Mouse (Mus musculus) heart, embryonic 13.5 days (tissue): Measurements from ENCODE around the gene Sstr2. TPM values are rescaled to one million over a fixed set of nuclear protein-coding genes. Genes with fewer than 3 reads are reported as not detected.

ENCODE experiments used
- ATAC-seq: fragments of 200-750 bp; cut with Nextera tagmentation; 2 replicates; pipeline ENCODE4 v1.8.0; 2017; ENCODE audit warnings: moderate TSS enrichment; ENCODE audit not compliant: insufficient number of reproducible peaks, low FRiP score, low TSS enrichment; ENCODE audit errors: extremely low read depth
- H3K27ac ChIP-seq: fragments of 300-500 bp; sonication (generic); replicated peaks from 2 replicates; pipeline ENCODE4 v1.5.1; 2015; ENCODE audit warnings: moderate library complexity, mild to moderate bottlenecking, inconsistent platforms
- H3K27me3 ChIP-seq: fragments of 300-500 bp; sonication (generic); replicated peaks from 2 replicates; pipeline ENCODE4 v1.6.1; 2015; ENCODE audit warnings: mild to moderate bottlenecking, inconsistent platforms
- H3K36me3 ChIP-seq: fragments of 300-500 bp; sonication (generic); 2 replicates; pipeline ENCODE4 v1.6.1; 2015; ENCODE audit warnings: mild to moderate bottlenecking, inconsistent platforms
- H3K4me1 ChIP-seq: fragments of 300-500 bp; sonication (generic); 2 replicates; pipeline ENCODE4 v1.6.1; 2015; ENCODE audit warnings: inconsistent platforms
- H3K4me2 ChIP-seq: fragments of 300-500 bp; sonication (generic); 2 replicates; pipeline ENCODE4 v1.6.1; 2015; ENCODE audit warnings: inconsistent platforms, mild to moderate bottlenecking, moderate library complexity
- H3K4me3 ChIP-seq: fragments of 300-500 bp; sonication (generic); 2 replicates; pipeline ENCODE4 v1.5.1; 2015; ENCODE audit warnings: moderate library complexity, mild to moderate bottlenecking, inconsistent platforms
- H3K9ac ChIP-seq: fragments of 300-500 bp; sonication (generic); 2 replicates; pipeline ENCODE4 v1.6.1; 2015; ENCODE audit warnings: inconsistent platforms, mild to moderate bottlenecking, moderate library complexity
- H3K9me3 ChIP-seq: fragments of 300-500 bp; sonication (generic); 2 replicates; pipeline ENCODE4 v1.6.1; 2016; ENCODE audit warnings: inconsistent platforms
- WGBS: fragments of 180-500 bp; shearing (Covaris S2); methylation state at CpG from one replicate; pipeline ENCODE4 v1.1.7; 2015; ENCODE audit warnings: mixed read lengths; 5-methylcytosine and 5-hydroxymethylcytosine counted together
- polyA plus RNA-seq: library from polyadenylated mRNA; unstranded; fragments of >200 nt; fragmentation: Nextera tagmentation; extraction: Ambion mirVana; gene quantifications from 2 replicates; pipeline ENCODE4 v1.2.1, GENCODE M21; 2015

The Sstr2 gene
- polyA plus RNA-seq, 1 experiment from 2014 or later = 0.39 TPM

- H3K27me3 ChIP-seq = peaks cover 50% of the 10 kb centered on the region
- 71% methylated on average over 2 of the region's 2 CpGs for WGBS
- ATAC-seq = no peak
These were observed 1.9 kb downstream of the Sstr2 start for GRCm38 (mm10) chr11:113621001-113621400.

GRCm38 (mm10) chr11:113622028-113622427 is 2.9 kb downstream of the Sstr2 start:
- H3K9me3 ChIP-seq = no peaks in the 10 kb centered on the region
- no peak overlapping the region for H3K27ac ChIP-seq
- no peak overlapping the region for H3K4me2 ChIP-seq
- peaks cover 49% of the 10 kb centered on the region for H3K27me3 ChIP-seq
- ATAC-seq = no peak
- H3K36me3 ChIP-seq = no peaks in the 10 kb centered on the region
- WGBS = 73% methylated on average over 4 of the region's 4 CpGs
- peaks cover 21% of the 10 kb centered on the region for H3K4me1 ChIP-seq
- no peak overlapping the region for H3K9ac ChIP-seq
- no peak overlapping the region for H3K4me3 ChIP-seq

More at GRCm38 (mm10) chr11:113621001-113621400, 1.9 kb downstream of the Sstr2 start:
- no peak overlapping the region for H3K4me3 ChIP-seq
- no peaks in the 10 kb centered on the region for H3K9me3 ChIP-seq
- H3K4me1 ChIP-seq = peaks cover 21% of the 10 kb centered on the region
- no peak overlapping the region for H3K27ac ChIP-seq
- H3K9ac ChIP-seq = no peak overlapping the region
- H3K36me3 ChIP-seq = no peaks in the 10 kb centered on the region
- no peak overlapping the region for H3K4me2 ChIP-seq

- H3K4me1 ChIP-seq = no peaks in the 10 kb centered on the region
- H3K9me3 ChIP-seq = no peaks in the 10 kb centered on the region
- no peak overlapping the region for H3K4me2 ChIP-seq
- WGBS = 92% methylated on average over 18 of the region's 18 CpGs
- no peak overlapping the region for H3K4me3 ChIP-seq
- no peak for ATAC-seq
- no peak overlapping the region for H3K27ac ChIP-seq
- no peaks in the 10 kb centered on the region for H3K36me3 ChIP-seq
- no peak overlapping the region for H3K9ac ChIP-seq
- H3K27me3 ChIP-seq = peaks cover 22% of the 10 kb centered on the region
These were observed 6.3 kb downstream of the Sstr2 start for GRCm38 (mm10) chr11:113625437-113625836.

- Histone ChIP-seq H3K4me3 (no peak overlapping the region), H3K27ac (no peak overlapping the region), H3K4me1 (no peaks in the 10 kb centered on the region), H3K27me3 (peaks cover 5% of the 10 kb centered on the region; the same call in 1 of the 2 replicates), H3K9ac (no peak overlapping the region), H3K9me3 (no peaks in the 10 kb centered on the region), H3K4me2 (no peak overlapping the region), H3K36me3 (no peaks in the 10 kb centered on the region)
- WGBS = 49% methylated on average over 4 of the region's 4 CpGs
- ATAC-seq = no peak
These were observed 8.6 kb downstream of the Sstr2 start for GRCm38 (mm10) chr11:113627785-113628184.

GRCm38 (mm10) chr11:113630642-113631041 is 11.5 kb downstream of the Sstr2 start:
- 57% methylated on average over 7 of the region's 7 CpGs for WGBS
- no peak for ATAC-seq
- H3K27ac ChIP-seq = no peak overlapping the region

GRCm38 (mm10) chr11:113631302-113631701 is 12.2 kb downstream of the Sstr2 start:
- Histone ChIP-seq H3K36me3 (no peaks in the 10 kb centered on the region), H3K9ac (no peak overlapping the region), H3K9me3 (no peaks in the 10 kb centered on the region), H3K27ac (no peak overlapping the region), H3K4me3 (no peak overlapping the region), H3K4me1 (no peaks in the 10 kb centered on the region), H3K4me2 (no peak overlapping the region), H3K27me3 (peaks cover 5% of the 10 kb centered on the region; the same call in 1 of the 2 replicates)
- 69% methylated on average over 8 of the region's 8 CpGs for WGBS
- ATAC-seq = no peak

More at GRCm38 (mm10) chr11:113630642-113631041, 11.5 kb downstream of the Sstr2 start:
- no peak overlapping the region for H3K4me2 ChIP-seq
- H3K4me1 ChIP-seq = no peaks in the 10 kb centered on the region
- H3K9ac ChIP-seq = no peak overlapping the region
- H3K4me3 ChIP-seq = no peak overlapping the region
- peaks cover 5% of the 10 kb centered on the region; the same call in 1 of the 2 replicates for H3K27me3 ChIP-seq
- H3K9me3 ChIP-seq = no peaks in the 10 kb centered on the region
- H3K36me3 ChIP-seq = no peaks in the 10 kb centered on the region

GRCm38 (mm10) chr11:113631862-113632261 is 12.7 kb downstream of the Sstr2 start:
- Histone ChIP-seq H3K4me2 (no peak overlapping the region), H3K27ac (no peak overlapping the region), H3K36me3 (no peaks in the 10 kb centered on the region), H3K4me1 (no peaks in the 10 kb centered on the region), H3K9ac (no peak overlapping the region), H3K27me3 (peaks cover 5% of the 10 kb centered on the region; the same call in 1 of the 2 replicates), H3K4me3 (no peak overlapping the region), H3K9me3 (no peaks in the 10 kb centered on the region)
- no peak for ATAC-seq
- WGBS = 73% methylated on average over 8 of the region's 8 CpGs

- Histone ChIP-seq H3K9me3 (no peaks in the 10 kb centered on the region), H3K27ac (no peak overlapping the region), H3K4me2 (no peak overlapping the region), H3K27me3 (peaks cover 5% of the 10 kb centered on the region; the same call in 1 of the 2 replicates), H3K4me1 (no peaks in the 10 kb centered on the region), H3K9ac (no peak overlapping the region), H3K4me3 (no peak overlapping the region), H3K36me3 (no peaks in the 10 kb centered on the region)
- ATAC-seq = no peak
- 69% methylated on average over 7 of the region's 7 CpGs for WGBS
These were observed 13.2 kb downstream of the Sstr2 start for GRCm38 (mm10) chr11:113632303-113632702.

- Histone ChIP-seq H3K4me1 (no peaks in the 10 kb centered on the region), H3K27me3 (peaks cover 5% of the 10 kb centered on the region; the same call in 1 of the 2 replicates), H3K4me3 (no peak overlapping the region), H3K9me3 (no peaks in the 10 kb centered on the region; the same call in 1 of the 2 replicates), H3K4me2 (no peak overlapping the region), H3K27ac (no peak overlapping the region), H3K9ac (no peak overlapping the region), H3K36me3 (no peaks in the 10 kb centered on the region)
- no peak for ATAC-seq
- 83% methylated on average over 5 of the region's 5 CpGs for WGBS
These were observed 14.3 kb downstream of the Sstr2 start for GRCm38 (mm10) chr11:113633398-113633797.

- no peak overlapping the region for H3K27ac ChIP-seq
- WGBS = 73% methylated on average over 10 of the region's 10 CpGs
- H3K9me3 ChIP-seq = peaks cover 7% of the 10 kb centered on the region; the same call in 1 of the 2 replicates
- H3K4me3 ChIP-seq = no peak overlapping the region
- ATAC-seq = no peak
- H3K36me3 ChIP-seq = no peaks in the 10 kb centered on the region
- no peaks in the 10 kb centered on the region for H3K27me3 ChIP-seq
- no peak overlapping the region for H3K4me2 ChIP-seq
- no peak overlapping the region for H3K9ac ChIP-seq
- H3K4me1 ChIP-seq = no peaks in the 10 kb centered on the region
These were observed 15.6 kb downstream of the Sstr2 start for GRCm38 (mm10) chr11:113634699-113635121.

GRCm38 (mm10) chr11:113638680-113639079 is 19.5 kb downstream of the Sstr2 start:
- Histone ChIP-seq H3K4me3 (no peak overlapping the region), H3K9ac (no peak overlapping the region), H3K27me3 (no peaks in the 10 kb centered on the region), H3K4me1 (no peaks in the 10 kb centered on the region), H3K36me3 (no peaks in the 10 kb centered on the region), H3K9me3 (peaks cover 7% of the 10 kb centered on the region; the same call in 1 of the 2 replicates), H3K27ac (no peak overlapping the region), H3K4me2 (no peak overlapping the region)
- no peak for ATAC-seq
- 87% methylated on average over 12 of the region's 12 CpGs for WGBS

GRCm38 (mm10) chr11:113645181-113645580 is 26.0 kb downstream of the Sstr2 start:
- peaks cover 16% of the 10 kb centered on the region for H3K4me1 ChIP-seq
- no peak overlapping the region for H3K4me2 ChIP-seq
- H3K9ac ChIP-seq = no peak overlapping the region
- WGBS = 82% methylated on average over 3 of the region's 3 CpGs
- H3K36me3 ChIP-seq = no peaks in the 10 kb centered on the region
- H3K9me3 ChIP-seq = no peaks in the 10 kb centered on the region
- no peaks in the 10 kb centered on the region for H3K27me3 ChIP-seq
- no peak overlapping the region for H3K27ac ChIP-seq
- ATAC-seq = no peak
- no peak overlapping the region for H3K4me3 ChIP-seq
